Mouse (Mus musculus): ENCODE results near the gene Tmem108. TPM values are rescaled to one million over a fixed set of nuclear protein-coding genes. Genes with fewer than 3 reads are reported as not detected.

Tmem108 gene
- total RNA-seq, 2 experiments from 2014 or later, result 8.7 to 10.8 TPM

GRCm38 (mm10) chr9:103639413-103639812 is 122.2 kb downstream of the Tmem108 start:
- DNase-seq (ENCODE audit: low spot score in 2 of 2), result no peak

GRCm38 (mm10) chr9:103637451-103637850 is 124.2 kb downstream of the Tmem108 start:
- DNase-seq (ENCODE audit: low spot score in 2 of 2), result no peak

GRCm38 (mm10) chr9:103636847-103637246 is 124.8 kb downstream of the Tmem108 start:
- DNase-seq (ENCODE audit: low spot score in 2 of 2), result no peak

GRCm38 (mm10) chr9:103628861-103629469 is 132.7 kb downstream of the Tmem108 start:
- DNase-seq (ENCODE audit: low spot score in 2 of 2), result no peak

- no peak for DNase-seq (ENCODE audit: low spot score in 2 of 2)
These were observed 134.2 kb downstream of the Tmem108 start for GRCm38 (mm10) chr9:103627404-103627900.

- no peak for DNase-seq (ENCODE audit: low spot score in 2 of 2)
These were observed 135.5 kb downstream of the Tmem108 start for GRCm38 (mm10) chr9:103626156-103626555.

GRCm38 (mm10) chr9:103624649-103625048 is 137.0 kb downstream of the Tmem108 start:
- DNase-seq (ENCODE audit: low spot score in 2 of 2), result peak in 1 of 2 experiments; percentile 24

- no peak for DNase-seq (ENCODE audit: low spot score in 2 of 2)
These were observed 137.9 kb downstream of the Tmem108 start for GRCm38 (mm10) chr9:103623560-103624316.

- no peak for DNase-seq (ENCODE audit: low spot score in 2 of 2)
These were observed 138.6 kb downstream of the Tmem108 start for GRCm38 (mm10) chr9:103622988-103623387.

- no peak for DNase-seq (ENCODE audit: low spot score in 2 of 2)
These were observed 139.8 kb downstream of the Tmem108 start for GRCm38 (mm10) chr9:103621870-103622269.

GRCm38 (mm10) chr9:103620517-103621212 is 141.0 kb downstream of the Tmem108 start:
- DNase-seq (ENCODE audit: low spot score in 2 of 2), result no peak

- DNase-seq (ENCODE audit: low spot score in 2 of 2), result no peak
These were observed 147.4 kb downstream of the Tmem108 start for GRCm38 (mm10) chr9:103614260-103614659.

- DNase-seq (ENCODE audit: low spot score in 2 of 2), result no peak
These were observed 153.2 kb downstream of the Tmem108 start for GRCm38 (mm10) chr9:103608161-103609058.

- DNase-seq (ENCODE audit: low spot score in 2 of 2), result no peak
These were observed 155.6 kb downstream of the Tmem108 start for GRCm38 (mm10) chr9:103606056-103606455.

GRCm38 (mm10) chr9:103603792-103604191 is 157.8 kb downstream of the Tmem108 start:
- DNase-seq (ENCODE audit: low spot score in 2 of 2), result no peak

- no peak for DNase-seq (ENCODE audit: low spot score in 2 of 2)
These were observed 159.8 kb downstream of the Tmem108 start for GRCm38 (mm10) chr9:103601878-103602277.

GRCm38 (mm10) chr9:103600834-103601233 is 160.8 kb downstream of the Tmem108 start:
- no peak for DNase-seq (ENCODE audit: low spot score in 2 of 2)

- no peak for DNase-seq (ENCODE audit: low spot score in 2 of 2)
These were observed 161.7 kb downstream of the Tmem108 start for GRCm38 (mm10) chr9:103599908-103600307.

GRCm38 (mm10) chr9:103597861-103598260 is 163.8 kb downstream of the Tmem108 start:
- no peak for DNase-seq (ENCODE audit: low spot score in 2 of 2)

GRCm38 (mm10) chr9:103595190-103595837 is 166.3 kb downstream of the Tmem108 start:
- no peak for DNase-seq (ENCODE audit: low spot score in 2 of 2)
